Comparison of ENCODE assay signal across 9 mouse cellular contexts in the genomic region with DNA sequence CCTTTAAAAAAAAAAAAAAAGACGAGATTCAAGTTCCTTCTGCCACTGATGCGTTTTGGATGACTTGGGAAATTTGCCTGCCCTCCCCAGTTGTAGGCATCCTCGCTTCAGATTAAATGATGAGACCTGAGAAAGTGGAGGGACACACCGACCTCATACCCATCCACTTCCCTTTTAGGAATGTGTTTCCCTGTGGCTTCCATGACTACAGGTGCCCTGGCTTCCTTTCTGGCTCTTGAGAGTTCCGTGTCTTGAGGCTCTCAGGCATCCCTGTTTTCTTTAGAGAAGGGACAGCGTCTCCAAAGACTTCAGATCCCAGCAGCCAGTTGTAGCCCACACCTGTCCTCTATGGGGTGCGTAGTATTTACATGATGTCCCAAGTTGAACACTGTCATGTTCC. TPM values are rescaled to one million over a fixed set of nuclear protein-coding genes. Genes with fewer than 3 reads are reported as not detected.
DNase-seq lines count a peak whose midpoint lies in the region; ATAC-seq and TF ChIP-seq lines count a peak whose summit lies in the region.
"Had no signal": no experiment of that assay in that cellular context is flagged by ENCODE, and none has a peak within 500 bp of the region (broad histone marks: within the 10 kb centered on the region; RNA-seq: fewer than 3 reads in every experiment).

No protein-coding gene starts in this region.

- TF ChIP-seq EP300 in heart, adult 2 months (IDR thresholded peaks at IDR 0.05; ENCODE audit: insufficient read depth, low read depth, low read length), result no peak

- no peaks in the 10 kb centered on the region for H3K9me3 ChIP-seq in intestine, postnatal 0 days (ENCODE audit: control insufficient read depth)

- no peak for TF ChIP-seq CTCF in heart, adult 2 months (IDR thresholded peaks at IDR 0.05)
- TF ChIP-seq CTCF in spleen, adult 2 months (IDR thresholded peaks at IDR 0.05; ENCODE audit: extremely low read depth, insufficient read depth, insufficient read length, insufficient replicate concordance), result no peak
- TF ChIP-seq CTCF in intestine, postnatal 0 days (IDR thresholded peaks at IDR 0.05; ENCODE audit: low read depth), result no peak
- no peak for TF ChIP-seq CTCF in small intestine, adult 2 months (IDR thresholded peaks at IDR 0.05; ENCODE audit: extremely low read depth, insufficient read length, insufficient replicate concordance, low read depth, low read length)

- peak in 1 of 2 experiments; percentile 28 for DNase-seq in heart, adult 2 months
- DNase-seq in heart, postnatal 4 days, result no peak
- DNase-seq in spleen, adult 2 months (ENCODE audit: low read depth in 1 of 2, low spot score in 2 of 2), result no peak
- DNase-seq in spleen, postnatal 14 days (ENCODE audit: low spot score in 2 of 2), result no peak
- DNase-seq in adipocyte (ENCODE audit: low spot score), result no peak
- DNase-seq in testis, postnatal 10 days (ENCODE audit: low spot score), result no peak

- no peaks in the 10 kb centered on the region for H3K79me2 ChIP-seq in heart, adult 2 months (replicated peaks; ENCODE audit: control insufficient read depth, insufficient read depth, low read length)

- peak overlapping the region; percentile 95 for H3K27ac ChIP-seq in heart, adult 2 months
- H3K27ac ChIP-seq in spleen, adult 2 months (ENCODE audit: insufficient read depth, low read length), result no peak overlapping the region
- H3K27ac ChIP-seq in intestine, postnatal 0 days (ENCODE audit: low read depth, low read length), result no peak overlapping the region
- H3K27ac ChIP-seq in small intestine, adult 2 months (ENCODE audit: insufficient read depth, low read depth, low read length), result no peak overlapping the region

- ATAC-seq in intestine, postnatal 0 days, result no peak

- no peak overlapping the region for H3K9ac ChIP-seq in heart, adult 2 months (ENCODE audit: low read depth, low read length)
- no peak overlapping the region for H3K9ac ChIP-seq in intestine, postnatal 0 days (ENCODE audit: low read depth, low read length)

- no peak for TF ChIP-seq POLR2A in heart, adult 2 months (IDR thresholded peaks at IDR 0.05; ENCODE audit: insufficient read depth, low read depth, low read length)
- no peak for TF ChIP-seq POLR2A in spleen, adult 2 months (IDR thresholded peaks at IDR 0.05; ENCODE audit: low read depth, low read length)
- TF ChIP-seq POLR2A in small intestine, adult 2 months (IDR thresholded peaks at IDR 0.05; ENCODE audit: low read depth, low read length), result 0 out of 2 replicates have a peak, but pooled peaks have one; percentile 14

- intact Hi-C loops in heart, adult 2 months (cut with DNase I), result loop anchor here (5.0 to 10.0 kb wide), 2 partner anchors 103 to 149 kb away; partner anchors contain the start of gene Anp32b

- no peaks in the 10 kb centered on the region for H3K27me3 ChIP-seq in heart, adult 2 months (ENCODE audit: control insufficient read depth, insufficient read depth, low read length)
- H3K27me3 ChIP-seq in spleen, adult 2 months (ENCODE audit: control insufficient read depth, insufficient read depth, low read length), result peaks cover 6% of the 10 kb centered on the region
- H3K27me3 ChIP-seq in intestine, postnatal 0 days (replicated peaks; ENCODE audit: control insufficient read depth, insufficient read depth, low read length), result no peaks in the 10 kb centered on the region; the same call in 1 of the 2 replicates
- no peaks in the 10 kb centered on the region; the same call in 1 of the 2 replicates for H3K27me3 ChIP-seq in small intestine, adult 2 months (ENCODE audit: control insufficient read depth, insufficient read depth, low read length)

- H3K4me1 ChIP-seq in heart, adult 2 months (ENCODE audit: control insufficient read depth, insufficient read depth, low read length), result 0 out of 2 replicates have a peak, but pooled peaks cover 3% of the 10 kb centered on the region
- no peaks in the 10 kb centered on the region for H3K4me1 ChIP-seq in spleen, adult 2 months (ENCODE audit: control insufficient read depth, insufficient read depth, insufficient read length)
- no peaks in the 10 kb centered on the region for H3K4me1 ChIP-seq in intestine, postnatal 0 days (replicated peaks; ENCODE audit: control insufficient read depth, insufficient read depth, low read length)
- no peaks in the 10 kb centered on the region for H3K4me1 ChIP-seq in small intestine, adult 2 months (ENCODE audit: control insufficient read depth, insufficient read depth, insufficient read length, low read length)

- WGBS in heart, adult 2 months, result 35% methylated on average over 7 of the region's 7 CpGs
- WGBS in spleen, adult 2 months, result 33% methylated on average over 7 of the region's 7 CpGs
- 26% methylated on average over 7 of the region's 7 CpGs for WGBS in intestine, postnatal 0 days
- 32% methylated on average over 7 of the region's 7 CpGs for WGBS in small intestine, adult 2 months

- no peaks in the 10 kb centered on the region for H3K36me3 ChIP-seq in heart, adult 2 months (ENCODE audit: control insufficient read depth, insufficient read depth, low read length)
- no peaks in the 10 kb centered on the region for H3K36me3 ChIP-seq in spleen, adult 2 months (ENCODE audit: control insufficient read depth, insufficient read depth, low read length)
- H3K36me3 ChIP-seq in intestine, postnatal 0 days (ENCODE audit: control insufficient read depth, insufficient read depth), result no peaks in the 10 kb centered on the region
- H3K36me3 ChIP-seq in small intestine, adult 2 months (ENCODE audit: control insufficient read depth, insufficient read depth, low read length), result no peaks in the 10 kb centered on the region

- H3K4me3 ChIP-seq in heart, adult 2 months, result peak overlapping the region; percentile 89
- peak overlapping the region; percentile 73; the same call in 1 of the 2 replicates for H3K4me3 ChIP-seq in spleen, adult 2 months (ENCODE audit: extremely low read depth, insufficient read depth, insufficient read length)
- H3K4me3 ChIP-seq in intestine, postnatal 0 days (ENCODE audit: low read depth, low read length), result peak overlapping the region; percentile 60
- peak overlapping the region; percentile 92; the same call in 1 of the 2 replicates for H3K4me3 ChIP-seq in small intestine, adult 2 months (ENCODE audit: low read depth, low read length)

- peak overlapping the region; percentile 91 for H3K4me2 ChIP-seq in intestine, postnatal 0 days (replicated peaks; ENCODE audit: low read depth)

RNA-seq across cellular contexts. Expression of gene Foxe1, which starts 38.0 kb away (rescaled TPM):
- not detected for total RNA-seq in heart, adult 2 months (2021)
- not detected in 2 replicates for polyA plus RNA-seq in heart, adult 2 months (2012; rRNA removed)
- under 1 TPM in 1 of 2 experiments, not detected in 1; 0.14 TPM for total RNA-seq in heart, postnatal 4 days (2021)
- 0.04 TPM in 1 of 2 replicates, not detected in the other for polyA plus RNA-seq in spleen, adult 2 months (2012; rRNA removed)
- not detected in 2 replicates for polyA plus RNA-seq in intestine, postnatal 0 days (2015; fragmentation: Nextera tagmentation; extraction: Ambion mirVana)
- 0.04 TPM in 1 of 2 replicates, not detected in the other for polyA plus RNA-seq in small intestine, adult 2 months (2012; rRNA removed)
- polyA plus RNA-seq: large intestine, adult 2 months had no signal
